Mouse (Mus musculus) embryonic facial prominence, embryonic 10.5 days (tissue): ENCODE results near the gene Gm43738. TPM values are rescaled to one million over a fixed set of nuclear protein-coding genes. Genes with fewer than 3 reads are reported as not detected.

Experiments
- DNase-seq: peaks from one replicate; pipeline ENCODE4 v3.0.0-alpha.2; 2017; ENCODE audit warnings: low spot score
- H3K27ac ChIP-seq: fragments of 300-500 bp; sonication (generic); replicated peaks from 2 replicates; pipeline ENCODE4 v1.5.1; 2016; ENCODE audit warnings: mild to moderate bottlenecking
- H3K27me3 ChIP-seq: fragments of 300-500 bp; sonication (generic); replicated peaks from 2 replicates; pipeline ENCODE4 v1.6.1; 2016; ENCODE audit warnings: low read depth, mild to moderate bottlenecking; ENCODE audit not compliant: poor library complexity, severe bottlenecking
- H3K36me3 ChIP-seq: fragments of 300-500 bp; sonication (generic); replicated peaks from 2 replicates; pipeline ENCODE4 v1.6.1; 2016; ENCODE audit warnings: mild to moderate bottlenecking, moderate library complexity
- H3K4me1 ChIP-seq: fragments of 300-500 bp; sonication (generic); 2 replicates; pipeline ENCODE4 v1.6.1; 2016
- H3K4me3 ChIP-seq: fragments of 300-500 bp; sonication (generic); 2 replicates; pipeline ENCODE4 v1.5.1; 2016; ENCODE audit warnings: mild to moderate bottlenecking, moderate library complexity
- H3K9me3 ChIP-seq: fragments of 300-500 bp; sonication (generic); 2 replicates; pipeline ENCODE4 v1.6.1; 2016; ENCODE audit warnings: mild to moderate bottlenecking
- WGBS: fragments of 180-500 bp; shearing (Covaris S2); methylation state at CpG from one replicate; pipeline ENCODE4 v1.1.7; 2016; 5-methylcytosine and 5-hydroxymethylcytosine counted together
- polyA plus RNA-seq: library from polyadenylated mRNA; unstranded; fragments of >200 nt; fragmentation: Nextera tagmentation; extraction: Ambion mirVana; gene quantifications from 2 replicates; pipeline ENCODE4 v1.2.1, GENCODE M21; 2016

Gm43738 gene
- polyA plus RNA-seq, 1 experiment from 2014 or later: 0.09 TPM

- H3K27ac ChIP-seq: no peak overlapping the region
- H3K4me3 ChIP-seq: no peak overlapping the region
- no peaks in the 10 kb centered on the region for H3K9me3 ChIP-seq
- DNase-seq: no peak
- peaks cover 95% of the 10 kb centered on the region for H3K36me3 ChIP-seq
- WGBS: 94% methylated on average over 9 of the region's 9 CpGs
- H3K27me3 ChIP-seq: no peaks in the 10 kb centered on the region
- no peaks in the 10 kb centered on the region for H3K4me1 ChIP-seq
Measured at GRCm38 (mm10) chr3:89077383-89077782, 23.5 kb downstream of the Gm43738 start.

- no peak for DNase-seq
- H3K27ac ChIP-seq: no peak overlapping the region
- H3K9me3 ChIP-seq: no peaks in the 10 kb centered on the region
- H3K27me3 ChIP-seq: no peaks in the 10 kb centered on the region
- H3K36me3 ChIP-seq: peaks cover 100% of the 10 kb centered on the region
- H3K4me3 ChIP-seq: no peak overlapping the region
- no peaks in the 10 kb centered on the region for H3K4me1 ChIP-seq
Measured at GRCm38 (mm10) chr3:89067265-89067664, 33.6 kb downstream of the Gm43738 start.

- Histone ChIP-seq H3K4me3 (no peak overlapping the region), H3K36me3 (peaks cover 99% of the 10 kb centered on the region), H3K27me3 (no peaks in the 10 kb centered on the region), H3K4me1 (no peaks in the 10 kb centered on the region), H3K27ac (no peak overlapping the region), H3K9me3 (no peaks in the 10 kb centered on the region)
- 71% methylated on average over 3 of the region's 3 CpGs for WGBS
- no peak for DNase-seq
Measured at GRCm38 (mm10) chr3:89061696-89062095, 39.2 kb downstream of the Gm43738 start.

- Histone ChIP-seq H3K9me3 (no peaks in the 10 kb centered on the region), H3K36me3 (peaks cover 99% of the 10 kb centered on the region), H3K27ac (no peak overlapping the region), H3K27me3 (no peaks in the 10 kb centered on the region), H3K4me3 (no peak overlapping the region), H3K4me1 (no peaks in the 10 kb centered on the region)
- 87% methylated on average over 3 of the region's 3 CpGs for WGBS
- no peak for DNase-seq
Measured at GRCm38 (mm10) chr3:89058783-89059182, 42.1 kb downstream of the Gm43738 start.

GRCm38 (mm10) chr3:89058361-89058760 lies 42.5 kb downstream of the Gm43738 start:
- H3K4me3 ChIP-seq: no peak overlapping the region
- no peaks in the 10 kb centered on the region for H3K9me3 ChIP-seq
- peaks cover 99% of the 10 kb centered on the region for H3K36me3 ChIP-seq
- DNase-seq: no peak
- H3K4me1 ChIP-seq: no peaks in the 10 kb centered on the region
- H3K27me3 ChIP-seq: no peaks in the 10 kb centered on the region
- no peak overlapping the region for H3K27ac ChIP-seq
- 95% methylated on average over 9 of the region's 9 CpGs for WGBS

GRCm38 (mm10) chr3:89043359-89043758 lies 57.5 kb downstream of the Gm43738 start:
- no peaks in the 10 kb centered on the region for H3K9me3 ChIP-seq
- DNase-seq: no peak
- peaks cover 98% of the 10 kb centered on the region for H3K36me3 ChIP-seq
- WGBS: 91% methylated on average over 4 of the region's 4 CpGs
- H3K27ac ChIP-seq: no peak overlapping the region
- no peak overlapping the region for H3K4me3 ChIP-seq
- no peaks in the 10 kb centered on the region for H3K27me3 ChIP-seq
- H3K4me1 ChIP-seq: no peaks in the 10 kb centered on the region

Other genes starting within 250 kb of the Gm43738 start
- 63.0 and 64.9 TPM in 2 replicates for gene Msto1, start 187.1 kb downstream of the Gm43738 start, polyA plus RNA-seq
- 14.9 and 16.3 TPM in 2 replicates for gene Ash1l, start 150.5 kb downstream of the Gm43738 start, polyA plus RNA-seq
- gene Dap3, start 149.9 kb downstream of the Gm43738 start, polyA plus RNA-seq: 142 and 145 TPM in 2 replicates
- gene Rusc1, start 7.8 kb downstream of the Gm43738 start, polyA plus RNA-seq: 15.4 and 18.5 TPM in 2 replicates
- 364 and 386 TPM in 2 replicates for gene Fdps, start 860 bp upstream of the Gm43738 start, polyA plus RNA-seq
- 2.8 and 3.2 TPM in 2 replicates for gene Pklr, start 35.0 kb upstream of the Gm43738 start, polyA plus RNA-seq
- gene Hcn3, start 59.1 kb upstream of the Gm43738 start, polyA plus RNA-seq: 3.5 and 3.6 TPM in 2 replicates
- 33.6 and 36.2 TPM in 2 replicates for gene Clk2, start 63.7 kb upstream of the Gm43738 start, polyA plus RNA-seq
- 108 and 117 TPM in 2 replicates for gene Scamp3, start 76.4 kb upstream of the Gm43738 start, polyA plus RNA-seq
- gene Fam189b, start 82.0 kb upstream of the Gm43738 start, polyA plus RNA-seq: 29.0 and 30.8 TPM in 2 replicates
- gene Gba, start 101.8 kb upstream of the Gm43738 start, polyA plus RNA-seq: 33.8 and 33.9 TPM in 2 replicates
- 42.0 and 43.3 TPM in 2 replicates for gene Thbs3, start 114.1 kb upstream of the Gm43738 start, polyA plus RNA-seq
- 248 and 258 TPM in 2 replicates for gene Mtx1, start 126.0 kb upstream of the Gm43738 start, polyA plus RNA-seq
- 0.15 and 0.81 TPM in 2 replicates for gene Muc1, start 128.0 kb upstream of the Gm43738 start, polyA plus RNA-seq
- 244 and 262 TPM in 2 replicates for gene Krtcap2, start 144.9 kb upstream of the Gm43738 start, polyA plus RNA-seq
- gene Trim46, start 145.2 kb upstream of the Gm43738 start, polyA plus RNA-seq: 4.0 and 4.7 TPM in 2 replicates
- gene Dpm3, start 158.3 kb upstream of the Gm43738 start, polyA plus RNA-seq: 74.1 and 84.1 TPM in 2 replicates
- 27.2 and 34.2 TPM in 2 replicates for gene Slc50a1, start 169.5 kb upstream of the Gm43738 start, polyA plus RNA-seq
- 26.7 and 27.2 TPM in 2 replicates for gene Efna1, start 180.0 kb upstream of the Gm43738 start, polyA plus RNA-seq
- 4.5 and 6.8 TPM in 2 replicates for gene Efna3, start 221.9 kb upstream of the Gm43738 start, polyA plus RNA-seq
- gene Efna4, start 236.9 kb upstream of the Gm43738 start, polyA plus RNA-seq: 37.3 and 40.8 TPM in 2 replicates
- 30.5 and 34.2 TPM in 2 replicates for gene Adam15, start 248.9 kb upstream of the Gm43738 start, polyA plus RNA-seq